Mouse (Mus musculus): Measurements from ENCODE around the gene Gpr4.

DNA sequence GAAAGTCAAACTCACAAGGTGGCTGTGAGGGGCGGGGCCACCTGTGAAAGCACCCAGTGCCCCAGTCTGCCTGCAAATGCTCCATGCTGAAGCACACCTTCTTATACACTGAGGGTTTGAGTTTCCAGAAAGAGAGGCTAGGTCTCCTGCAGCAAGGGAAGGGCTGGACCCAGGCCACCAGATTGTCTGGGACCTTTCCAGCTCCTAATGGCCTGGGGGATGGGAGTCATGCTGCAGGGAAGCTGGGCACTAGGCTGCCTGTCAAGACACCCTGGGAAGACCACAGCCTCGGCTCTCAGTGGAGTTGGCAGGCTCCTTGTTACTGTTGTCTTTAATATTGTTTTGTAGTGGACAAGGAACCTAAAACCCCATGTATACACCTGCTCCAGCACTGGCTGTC, 24.1 kb downstream of the Gpr4 start:
- no peak for TF ChIP-seq CTCF (IDR thresholded peaks at IDR 0.05; ENCODE audit: low read depth)
- TF ChIP-seq EP300 (optimal IDR thresholded peaks at IDR 0.05): no peak

Measured in stomach, postnatal 0 days (tissue).